Mouse (Mus musculus) olfactory bulb, adult 2 months (tissue): ENCODE data around the gene Opalin. TPM values are rescaled to one million over a fixed set of nuclear protein-coding genes. Genes with fewer than 3 reads are reported as not detected.

Source experiments
- H3K27ac ChIP-seq: fragments of 200-500 bp; 2 replicates; pipeline ENCODE4 v1.5.1; 2012; ENCODE audit warnings: low read depth, low read length; ENCODE audit not compliant: insufficient read depth
- H3K4me1 ChIP-seq: fragments of 200-500 bp; 2 replicates; pipeline ENCODE4 v1.6.1; 2012; ENCODE audit warnings: low read length; ENCODE audit not compliant: control insufficient read depth, insufficient read depth
- H3K4me3 ChIP-seq: fragments of 200-500 bp; 2 replicates; pipeline ENCODE4 v1.5.1; 2012; ENCODE audit warnings: mild to moderate bottlenecking, low read depth, low read length, moderate library complexity; ENCODE audit not compliant: insufficient read depth
- CTCF ChIP-seq: fragments of 200-500 bp; IDR thresholded peaks from 2 replicates; pipeline ENCODE4 v1.5.1; 2012; ENCODE audit warnings: low read depth, mild to moderate bottlenecking, low read length, moderate library complexity; ENCODE audit not compliant: insufficient read depth
- POLR2A ChIP-seq: fragments of 200-500 bp; IDR thresholded peaks from 2 replicates; pipeline ENCODE4 v1.6.1; 2012; ENCODE audit warnings: mild to moderate bottlenecking, low read depth, low read length, moderate library complexity; ENCODE audit not compliant: insufficient read depth
- WGBS: fragments of 180-500 bp; shearing (Covaris S2); methylation state at CpG from one replicate; pipeline ENCODE4 v1.1.7; 2018; 5-methylcytosine and 5-hydroxymethylcytosine counted together
- polyA plus RNA-seq: library from polyadenylated mRNA; stranded (reverse); fragments of >200 nt; gene quantifications from 2 replicates; pipeline ENCODE4 v1.2.4, GENCODE M21; 2012; ENCODE audit warnings: low replicate concordance; ENCODE audit not compliant: missing spikeins, insufficient read depth, insufficient read length

The Opalin gene
- polyA plus RNA-seq = not detected in 2 replicates

- Histone ChIP-seq H3K4me1 (peaks cover 4% of the 10 kb centered on the region), H3K4me3 (no peak within 1 kb of the TSS), H3K27ac (no peak within 1 kb of the TSS)
- TF ChIP-seq CTCF (no peak), POLR2A (no peak)
- WGBS = 77% methylated on average over 3 of the region's 3 CpGs
Observed at GRCm38 (mm10) chr19:41076906-41077305, at the start of gene Opalin. Gene Opalin, minus strand, starts transcription at chr19:41077113.

- no peak overlapping the region for H3K4me3 ChIP-seq
- TF ChIP-seq CTCF = no peak
- no peak for TF ChIP-seq POLR2A
- H3K4me1 ChIP-seq = no peaks in the 10 kb centered on the region; the same call in 1 of the 2 replicates
- H3K27ac ChIP-seq = no peak overlapping the region
- WGBS = 61% methylated on average over 3 of the region's 3 CpGs
Observed at GRCm38 (mm10) chr19:41123009-41123408, 46.1 kb upstream of the Opalin start.

- TF ChIP-seq CTCF (no peak), POLR2A (no peak)
- WGBS = 52% methylated on average over 13 of the region's 13 CpGs
- Histone ChIP-seq H3K4me3 (no peak overlapping the region), H3K4me1 (no peaks in the 10 kb centered on the region; the same call in 1 of the 2 replicates), H3K27ac (no peak overlapping the region)
Observed at GRCm38 (mm10) chr19:41119924-41120323, 43.0 kb upstream of the Opalin start.

GRCm38 (mm10) chr19:41118346-41118745, 41.4 kb upstream of the Opalin start:
- Histone ChIP-seq H3K4me3 (no peak overlapping the region), H3K4me1 (peaks cover 6% of the 10 kb centered on the region), H3K27ac (no peak overlapping the region)
- 74% methylated on average over 6 of the region's 6 CpGs for WGBS
- TF ChIP-seq CTCF = no peak
- TF ChIP-seq POLR2A = no peak

- no peak overlapping the region for H3K4me3 ChIP-seq
- TF ChIP-seq POLR2A (no peak), CTCF (no peak)
- H3K27ac ChIP-seq = no peak overlapping the region
- peaks cover 6% of the 10 kb centered on the region for H3K4me1 ChIP-seq
- WGBS = 57% methylated on average over 4 of the region's 4 CpGs
Observed at GRCm38 (mm10) chr19:41117334-41117733, 40.4 kb upstream of the Opalin start.

GRCm38 (mm10) chr19:41114611-41115010, 37.7 kb upstream of the Opalin start:
- whole genome bisulfite sequencing = 19% methylated on average over 5 of the region's 5 CpGs
- no peak overlapping the region for H3K27ac ChIP-seq
- peaks cover 6% of the 10 kb centered on the region for H3K4me1 ChIP-seq
- TF ChIP-seq CTCF (no peak), POLR2A (no peak)
- H3K4me3 ChIP-seq = no peak overlapping the region

- 37% methylated on average over 17 of the region's 17 CpGs for WGBS
- no peak overlapping the region for H3K4me3 ChIP-seq
- H3K4me1 ChIP-seq = peaks cover 6% of the 10 kb centered on the region
- TF ChIP-seq CTCF (no peak), POLR2A (no peak)
- H3K27ac ChIP-seq = no peak overlapping the region
Observed at GRCm38 (mm10) chr19:41113911-41114531, 37.1 kb upstream of the Opalin start.

GRCm38 (mm10) chr19:41112609-41113008, 35.7 kb upstream of the Opalin start:
- TF ChIP-seq CTCF (no peak), POLR2A (no peak)
- Histone ChIP-seq H3K4me3 (no peak overlapping the region), H3K4me1 (peaks cover 6% of the 10 kb centered on the region), H3K27ac (no peak overlapping the region)
- WGBS = 53% methylated on average over 6 of the region's 6 CpGs

- WGBS = 40% methylated on average over 5 of the region's 5 CpGs
- no peak overlapping the region for H3K27ac ChIP-seq
Observed at GRCm38 (mm10) chr19:41109991-41110390, 33.1 kb upstream of the Opalin start.

GRCm38 (mm10) chr19:41109496-41109895, 32.6 kb upstream of the Opalin start:
- Histone ChIP-seq H3K4me1 (peaks cover 4% of the 10 kb centered on the region), H3K27ac (no peak overlapping the region), H3K4me3 (no peak overlapping the region)
- TF ChIP-seq CTCF (no peak), POLR2A (no peak)
- WGBS = 24% methylated on average over 8 of the region's 8 CpGs

More at GRCm38 (mm10) chr19:41109991-41110390, 33.1 kb upstream of the Opalin start:
- TF ChIP-seq POLR2A (no peak), CTCF (no peak)
- peaks cover 6% of the 10 kb centered on the region for H3K4me1 ChIP-seq
- H3K4me3 ChIP-seq = no peak overlapping the region
